Mouse (Mus musculus) thymus, adult 18-20 months (tissue): ENCODE measurements around the gene Mgarp.
"Not testable (repeated sequence)": the region's sequence is repeated elsewhere in the genome, so short reads cannot be mapped to it uniquely, and the experiment has no call there.

ENCODE experiments used
- DNase-seq, 2 experiments: peaks; one replicate each; pipeline ENCODE4 v3.0.0; 2022; ENCODE audit warnings: mixed read lengths in 2 of 2

Mgarp gene

DNA sequence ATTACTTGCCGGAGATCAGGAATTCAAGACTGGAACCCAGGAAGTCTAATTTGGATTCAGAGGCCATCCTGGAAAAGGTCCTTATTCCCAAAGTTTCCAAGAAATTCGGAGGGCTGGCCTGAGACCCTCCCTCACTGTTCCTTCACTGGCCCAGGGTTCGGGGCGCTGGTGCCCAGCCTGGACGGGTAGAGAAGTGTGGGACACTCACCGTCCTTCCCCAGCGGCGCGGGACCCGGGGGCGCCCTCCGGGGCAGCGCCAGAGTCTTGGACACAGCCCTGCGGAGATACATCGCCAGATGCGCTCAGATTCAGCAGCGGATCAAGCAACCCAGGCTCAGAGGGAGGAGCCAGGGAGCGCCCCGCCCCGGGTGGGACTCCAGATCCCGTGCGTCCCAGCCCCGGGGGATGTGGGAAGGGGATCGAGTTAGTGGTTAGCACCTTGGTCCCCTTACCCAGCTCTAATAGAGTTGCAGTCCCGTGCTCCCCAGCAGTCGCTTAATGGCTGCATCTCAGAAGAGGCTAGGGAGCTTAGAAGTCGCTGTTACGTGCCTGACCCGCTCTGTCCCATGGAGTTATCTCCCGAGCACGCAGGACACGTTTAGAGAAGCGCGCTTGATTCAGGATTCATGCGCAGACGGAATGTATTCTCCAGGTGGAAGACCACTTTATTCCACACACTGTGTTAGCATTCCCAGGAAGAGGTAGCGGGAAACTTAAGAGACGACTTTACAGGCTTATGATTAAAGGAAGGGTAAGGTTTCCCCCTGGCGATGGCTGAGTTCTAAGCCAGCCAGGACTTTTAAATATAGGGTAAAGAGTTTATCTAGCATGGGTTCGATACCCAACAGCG, at the start of gene Mgarp:
Gene Mgarp (minus strand): TSS at position 520 of the 850 bp plus-strand sequence.
- DNase-seq, result peak; percentile 50 to 53

DNA sequence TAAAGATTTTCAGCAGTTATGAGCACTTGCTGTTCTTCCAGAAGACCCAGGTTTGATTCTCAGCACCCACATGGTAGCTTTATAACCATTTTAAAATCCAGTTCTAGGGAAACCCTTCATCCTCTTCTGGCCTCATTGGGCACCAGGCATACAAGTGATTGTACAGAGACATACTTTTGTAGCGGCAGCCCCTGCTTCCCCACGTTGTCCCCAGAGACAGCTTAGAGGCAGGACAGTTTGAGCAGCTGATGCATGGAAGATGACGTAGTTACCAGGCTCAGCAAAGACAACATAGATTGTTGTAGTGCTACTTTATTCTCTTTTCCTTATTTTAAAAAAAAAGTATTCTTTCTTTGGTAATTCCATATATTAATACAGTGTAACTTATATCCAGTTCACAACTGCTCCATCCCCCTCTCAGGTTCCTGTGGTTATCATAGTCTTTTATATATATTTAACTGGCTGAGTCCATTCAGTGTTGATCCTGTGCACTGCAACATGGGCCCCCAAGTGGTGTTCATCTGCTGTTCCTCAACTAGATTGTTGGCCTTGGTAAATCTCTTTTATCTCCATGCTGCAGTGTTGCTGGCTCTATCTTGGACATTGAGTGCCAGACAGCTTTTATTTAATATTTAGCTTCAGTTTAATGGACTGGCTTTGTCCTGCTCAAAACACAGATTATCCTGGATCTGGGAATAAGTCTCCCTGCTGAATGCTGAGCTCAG, 38.5 kb upstream of the Mgarp start:
- no peak for DNase-seq

GRCm38 (mm10) chr3:51434364-51434763, 37.8 kb upstream of the Mgarp start:
- DNase-seq, result not testable (repeated sequence)

DNA sequence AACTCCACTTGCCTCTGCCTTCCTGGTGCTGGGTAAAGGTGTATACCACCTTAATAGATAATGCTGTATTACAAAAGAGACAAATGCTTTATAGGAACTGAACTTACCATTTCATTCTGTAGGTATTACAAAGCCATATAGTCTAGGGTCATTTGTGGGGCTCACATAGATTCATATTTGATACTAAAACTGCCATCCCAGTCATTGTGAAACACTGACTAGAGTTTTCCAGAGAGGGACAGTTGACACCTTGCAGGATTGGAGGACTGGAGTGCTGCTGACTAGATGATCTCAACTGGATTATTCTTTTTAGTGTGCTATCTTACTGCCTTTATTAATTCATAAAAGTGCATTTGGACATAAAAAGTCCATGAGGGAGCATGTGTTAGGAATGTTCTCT, 28.9 kb upstream of the Mgarp start:
- DNase-seq, result no peak

- no peak for DNase-seq
Observed at GRCm38 (mm10) chr3:51421921-51422320, 25.4 kb upstream of the Mgarp start.

- DNase-seq, result no peak
Observed at GRCm38 (mm10) chr3:51417966-51418365, 21.4 kb upstream of the Mgarp start.

DNA sequence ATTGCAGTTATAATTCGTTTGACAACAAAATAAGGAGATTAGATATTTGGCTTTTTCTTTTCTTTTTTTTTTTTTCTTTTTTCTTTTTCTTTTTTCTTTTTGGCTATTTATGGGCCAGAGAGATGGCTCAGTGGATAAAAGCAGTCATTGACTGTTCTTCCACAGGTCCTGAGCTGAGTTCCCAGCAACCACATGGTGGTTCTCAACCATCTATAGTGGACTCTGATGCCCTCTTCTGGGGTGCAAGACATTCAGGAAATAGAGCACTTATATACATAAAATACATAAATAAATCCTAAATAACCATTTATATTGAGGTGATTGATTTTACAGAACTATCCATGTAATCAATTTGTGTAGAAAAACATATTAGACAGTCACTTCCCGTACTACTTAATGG, 20.9 kb upstream of the Mgarp start:
- DNase-seq, result no peak

- no peak for DNase-seq
Observed at GRCm38 (mm10) chr3:51417135-51417458, 20.6 kb upstream of the Mgarp start.

DNA sequence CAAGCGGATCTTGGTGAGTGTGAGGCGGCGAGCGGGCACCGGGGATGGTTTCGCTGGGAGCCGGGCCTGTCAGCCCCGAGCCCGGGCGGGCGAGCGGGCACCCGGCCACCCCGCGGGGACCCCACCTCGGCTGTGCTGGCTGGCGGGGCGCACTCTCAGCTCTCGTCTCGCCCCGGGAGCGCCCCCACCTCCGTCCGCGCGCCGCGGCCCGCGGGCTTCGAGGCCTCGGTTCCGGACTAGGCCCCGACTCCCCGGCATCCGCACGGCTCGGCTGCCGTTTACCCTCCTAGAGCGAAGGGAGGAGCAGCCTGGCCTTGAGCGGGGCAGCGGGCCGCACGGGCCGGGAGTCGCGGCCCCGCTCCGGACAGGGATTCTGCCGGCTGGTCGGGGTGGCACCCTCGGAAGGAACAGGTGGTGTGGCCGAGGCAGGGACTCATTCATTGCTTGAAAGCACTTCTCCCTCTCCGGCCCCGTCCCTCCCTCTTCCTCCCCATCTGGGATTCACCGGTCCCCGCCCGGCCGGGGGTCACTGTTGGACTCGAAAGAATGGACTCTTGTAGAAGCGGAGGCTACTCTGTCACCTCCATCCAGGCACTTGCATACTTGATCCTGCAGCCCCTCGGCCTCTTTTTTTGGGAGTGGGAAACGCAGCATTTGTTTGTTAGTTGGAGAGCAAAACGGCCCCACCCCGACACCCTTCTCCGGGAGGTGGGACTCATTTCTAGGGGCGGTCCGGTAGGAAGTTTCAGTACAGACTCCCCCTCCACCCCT, 20.0 kb upstream of the Mgarp start:
- DNase-seq, result peak; percentile 49 to 60

- DNase-seq, result no peak
Observed at GRCm38 (mm10) chr3:51416073-51416363, 19.5 kb upstream of the Mgarp start.

GRCm38 (mm10) chr3:51415098-51416072, 18.8 kb upstream of the Mgarp start, which contains the start of gene Naa15:
TSS of gene Naa15 (plus strand) at chr3:51415148.
- peak; percentile 94 for DNase-seq

DNA sequence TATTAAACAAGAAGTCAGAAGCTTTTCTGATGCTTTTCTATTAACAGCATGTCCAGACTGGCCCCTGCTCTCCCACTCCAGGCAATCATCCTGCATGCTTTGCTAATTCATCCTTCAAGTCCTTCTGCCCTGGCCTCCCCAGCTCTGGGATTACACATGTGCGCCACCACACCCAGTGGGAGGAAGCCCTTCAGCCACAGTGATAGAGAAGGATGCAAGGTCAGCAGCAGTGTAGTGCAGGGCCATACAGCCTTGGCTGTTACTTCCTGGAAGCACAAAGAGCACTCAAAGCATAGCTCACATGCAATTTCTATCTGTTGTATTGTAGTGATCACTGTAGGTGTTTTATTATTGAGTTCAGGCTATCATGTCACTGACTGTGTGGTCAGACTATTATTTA, 16.7 kb upstream of the Mgarp start:
- DNase-seq, result no peak

- DNase-seq, result no peak
Observed at GRCm38 (mm10) chr3:51412457-51412856, 15.9 kb upstream of the Mgarp start.

GRCm38 (mm10) chr3:51408561-51409183, 12.1 kb upstream of the Mgarp start, which contains the start of gene Ndufc1:
TSS of gene Ndufc1 (minus strand) at chr3:51408988.
- peak; percentile 86 to 88 for DNase-seq

- DNase-seq, result no peak
Observed at GRCm38 (mm10) chr3:51407870-51408560, 11.5 kb upstream of the Mgarp start.

DNA sequence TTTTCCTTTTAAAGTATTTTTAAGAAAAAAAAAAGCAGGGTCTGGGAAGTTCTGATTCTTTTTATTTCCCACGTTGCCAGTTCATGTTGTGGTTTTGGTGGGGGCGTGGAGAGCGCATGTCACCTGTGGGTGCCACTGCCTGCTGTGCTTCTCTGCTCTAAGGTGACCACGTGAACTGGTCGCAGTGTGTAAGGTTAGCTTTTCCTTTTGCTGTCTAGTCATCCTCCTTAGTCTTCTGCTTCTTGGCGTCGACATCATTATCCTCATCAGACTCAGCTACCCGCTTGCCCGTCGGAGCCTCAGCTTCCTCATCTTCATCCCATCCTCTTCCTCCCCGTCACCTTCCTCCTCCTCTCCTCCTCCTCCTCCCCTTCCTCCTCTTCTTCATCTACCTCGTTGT, 6.1 kb upstream of the Mgarp start:
- DNase-seq, result no peak

DNA sequence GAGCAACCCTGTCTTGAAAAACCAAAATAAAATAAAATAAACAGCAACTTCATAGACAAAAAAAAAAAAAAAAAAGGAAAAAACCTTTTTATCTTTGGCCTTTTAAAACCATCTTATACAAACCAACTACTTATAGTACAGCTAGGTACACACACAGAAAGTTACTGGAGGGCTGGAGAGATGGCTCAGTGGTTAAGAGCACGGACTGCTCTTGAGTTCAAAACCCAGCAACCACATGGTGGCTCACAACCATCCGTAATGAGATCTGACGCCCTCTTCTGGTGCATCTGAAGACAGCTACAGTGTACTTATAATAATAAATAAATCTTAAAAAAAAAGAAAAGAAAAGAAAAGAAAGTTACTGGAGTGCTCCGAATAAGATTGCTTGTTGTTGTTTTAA, 5.5 kb upstream of the Mgarp start:
- DNase-seq, result not testable (repeated sequence)

- DNase-seq, result no peak
Observed at GRCm38 (mm10) chr3:51400682-51401081, 4.1 kb upstream of the Mgarp start.

- DNase-seq, result no peak
Observed at GRCm38 (mm10) chr3:51399531-51399930, 3.0 kb upstream of the Mgarp start.

GRCm38 (mm10) chr3:51398667-51399066, 2.1 kb upstream of the Mgarp start:
- DNase-seq, result no peak

GRCm38 (mm10) chr3:51397700-51398299, 1.3 kb upstream of the Mgarp start:
- DNase-seq, result no peak
